Mouse (Mus musculus): ENCODE results near the gene Pax6.

DNA sequence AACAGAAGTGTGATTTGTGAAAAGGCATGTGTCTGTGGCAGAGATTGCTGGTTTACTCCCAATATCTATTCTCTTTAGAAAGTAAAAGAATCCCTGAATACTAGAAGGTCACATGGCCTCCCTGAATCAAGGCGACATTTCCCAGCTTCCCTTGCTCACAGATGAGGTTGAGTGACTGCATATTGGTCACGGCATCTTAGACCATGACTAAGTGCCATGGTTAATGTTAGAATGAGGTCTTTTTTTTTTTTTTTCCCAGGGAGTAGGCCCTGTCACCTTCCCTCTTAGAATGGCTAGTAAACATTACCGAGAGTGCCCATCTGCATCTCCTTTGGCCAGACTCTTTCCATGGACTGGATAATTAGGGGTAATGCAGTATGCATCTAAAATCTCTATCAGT lies 41.8 kb downstream of the Pax6 start:
- TF ChIP-seq CTCF (IDR thresholded peaks at IDR 0.05; ENCODE audit: borderline replicate concordance, insufficient read depth, low read depth, low read length) (no peak), POLR2A (IDR thresholded peaks at IDR 0.05; ENCODE audit: borderline replicate concordance, insufficient read depth, low read length) (no peak)
